In the genomic region with DNA sequence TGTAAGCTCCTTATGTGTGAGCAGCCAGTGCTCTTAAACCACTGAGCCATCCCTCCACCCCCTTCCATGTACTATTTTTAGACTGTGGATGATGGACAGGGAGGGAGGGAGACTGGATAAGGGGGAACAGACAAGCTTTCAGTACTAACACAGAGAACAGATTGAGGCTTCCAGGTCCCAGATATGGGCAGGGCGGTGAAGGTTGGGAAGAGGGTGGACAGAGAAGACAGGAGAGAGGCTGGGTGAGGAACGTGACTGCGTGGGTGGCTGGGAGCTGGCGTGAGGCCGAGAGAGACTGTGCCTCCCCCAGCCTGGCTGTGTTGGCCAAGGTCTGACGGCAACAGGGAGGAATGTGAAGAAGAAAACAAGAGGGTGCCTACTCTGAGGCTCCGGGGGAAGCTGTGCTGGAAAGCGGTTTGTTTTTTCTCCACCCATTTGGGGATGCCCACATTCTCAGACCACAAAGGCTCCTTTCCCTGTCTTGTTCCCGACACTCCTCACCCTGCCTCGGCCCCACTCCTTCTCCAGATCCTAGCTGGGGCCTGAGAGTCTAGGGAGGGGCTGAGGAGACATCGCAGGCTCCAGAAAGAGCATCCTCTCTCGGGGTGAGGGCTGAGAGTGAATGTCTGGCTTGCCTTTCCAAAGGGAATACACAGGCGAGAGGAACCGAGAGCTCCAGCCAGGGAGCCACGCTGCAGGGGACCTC, we compare ENCODE assay signal across 8 mouse cellular contexts. TPM values are rescaled to one million over a fixed set of nuclear protein-coding genes. Genes with fewer than 3 reads are reported as not detected.
A peak's percentile ranks its signal among the peaks of the same experiment; 100 is the strongest.
DNase-seq lines count a peak whose midpoint lies in the region; ATAC-seq and TF ChIP-seq lines count a peak whose summit lies in the region.

No protein-coding gene starts in this region.

- TF ChIP-seq POLR2A in cortical plate, adult 2 months (IDR thresholded peaks at IDR 0.05; ENCODE audit: extremely low read depth, insufficient read depth, low read length): peak; percentile 30; the same call in 1 of the 2 replicates

- no peak overlapping the region for H3K9ac ChIP-seq in kidney, postnatal 0 days (ENCODE audit: low read depth, low read length)
- H3K9ac ChIP-seq in liver, embryonic 13.5 days: no peak overlapping the region

- H3K36me3 ChIP-seq in heart, embryonic 10.5 days: no peaks in the 10 kb centered on the region
- H3K36me3 ChIP-seq in kidney, postnatal 0 days (ENCODE audit: insufficient read depth, low read length): no peaks in the 10 kb centered on the region
- no peaks in the 10 kb centered on the region for H3K36me3 ChIP-seq in liver, embryonic 13.5 days

- TF ChIP-seq CTCF in cortical plate, adult 2 months (IDR thresholded peaks at IDR 0.05; ENCODE audit: extremely low read depth, insufficient read depth, low read length): no peak
- TF ChIP-seq CTCF in kidney, postnatal 0 days (IDR thresholded peaks at IDR 0.05; ENCODE audit: low read depth): no peak

- peaks cover 2% of the 10 kb centered on the region; the same call in 1 of the 2 replicates for H3K4me1 ChIP-seq in cortical plate, adult 2 months (ENCODE audit: control insufficient read depth, insufficient read depth, low read length)
- H3K4me1 ChIP-seq in heart, embryonic 10.5 days: peaks cover 43% of the 10 kb centered on the region
- no peaks in the 10 kb centered on the region for H3K4me1 ChIP-seq in kidney, postnatal 0 days (replicated peaks; ENCODE audit: insufficient read depth, low read length)
- no peaks in the 10 kb centered on the region for H3K4me1 ChIP-seq in liver, embryonic 13.5 days (replicated peaks)

- H3K27me3 ChIP-seq in heart, embryonic 10.5 days (ENCODE audit: insufficient read depth, poor library complexity, severe bottlenecking): peaks cover 2% of the 10 kb centered on the region; the same call in 1 of the 2 replicates
- H3K27me3 ChIP-seq in kidney, postnatal 0 days (ENCODE audit: insufficient read depth, low read length): no peaks in the 10 kb centered on the region
- H3K27me3 ChIP-seq in liver, embryonic 13.5 days: no peaks in the 10 kb centered on the region

- H3K27ac ChIP-seq in cortical plate, adult 2 months (ENCODE audit: insufficient read depth, low read length): peak overlapping the region; percentile 51; the same call in 1 of the 2 replicates
- H3K27ac ChIP-seq in heart, embryonic 10.5 days: peak overlapping the region; percentile 90
- H3K27ac ChIP-seq in kidney, postnatal 0 days: peak overlapping the region; percentile 54; the same call in 1 of the 2 replicates
- peak overlapping the region; percentile 10; the same call in 1 of the 2 replicates for H3K27ac ChIP-seq in liver, embryonic 13.5 days

- peak; percentile 65 for DNase-seq in layer of hippocampus, adult 11-12 months (ENCODE audit: low spot score)
- DNase-seq in layer of hippocampus, adult 9-10 months (ENCODE audit: low spot score): no peak
- peak; percentile 94 for DNase-seq in heart, embryonic 10.5 days (ENCODE audit: low spot score)
- peak; percentile 69 for DNase-seq in kidney, postnatal 0 days (ENCODE audit: low spot score)
- no peak for DNase-seq in liver, embryonic 13.5 days
- DNase-seq in right cerebral cortex, postnatal 36 days (ENCODE audit: low spot score in 2 of 2): peak; percentile 81 to 87
- no peak for DNase-seq in embryo, embryonic 10.5 days (ENCODE audit: low spot score)

- H3K9me3 ChIP-seq in heart, embryonic 10.5 days: no peaks in the 10 kb centered on the region
- H3K9me3 ChIP-seq in kidney, postnatal 0 days (replicated peaks; ENCODE audit: low read length): no peaks in the 10 kb centered on the region
- H3K9me3 ChIP-seq in liver, embryonic 13.5 days (replicated peaks): no peaks in the 10 kb centered on the region

- H3K4me3 ChIP-seq in cortical plate, adult 2 months (ENCODE audit: insufficient read depth, low read length): no peak overlapping the region
- H3K4me3 ChIP-seq in heart, embryonic 10.5 days: peak overlapping the region; percentile 40
- H3K4me3 ChIP-seq in kidney, postnatal 0 days (replicated peaks; ENCODE audit: low read depth, low read length): no peak overlapping the region
- H3K4me3 ChIP-seq in liver, embryonic 13.5 days (replicated peaks): no peak overlapping the region

- H3K4me2 ChIP-seq in kidney, postnatal 0 days (ENCODE audit: low read length): 0 out of 2 replicates have a peak overlapping the region, but pooled peaks have one; percentile 7
- no peak overlapping the region for H3K4me2 ChIP-seq in liver, embryonic 13.5 days

- no peak for ATAC-seq in kidney, postnatal 0 days (replicated peaks; ENCODE audit: low FRiP score, low read depth)
- ATAC-seq in liver, embryonic 13.5 days (ENCODE audit: low read depth): no peak

- 24% methylated on average over 15 of the region's 15 CpGs for WGBS in heart, embryonic 10.5 days
- 32% methylated on average over 15 of the region's 15 CpGs for WGBS in kidney, postnatal 0 days
- WGBS in liver, embryonic 13.5 days (ENCODE audit: insufficient replicate concordance): 40% methylated on average over 15 of the region's 15 CpGs

RNA-seq across cellular contexts. Expression of gene Cdsn, which starts 2.3 kb away (rescaled TPM):
- polyA plus RNA-seq in cortical plate, adult 2 months (2012; rRNA removed): 1.8 and 1.9 TPM in 2 replicates
- polyA plus RNA-seq in heart, embryonic 10.5 days (2016; fragmentation: Nextera tagmentation; extraction: Ambion mirVana): 0.20 and 0.63 TPM in 2 replicates
- polyA plus RNA-seq in kidney, postnatal 0 days (2015; fragmentation: Nextera tagmentation; extraction: Ambion mirVana): 0.13 and 0.18 TPM in 2 replicates
- not detected in 2 replicates for polyA plus RNA-seq in liver, embryonic 13.5 days (2015; fragmentation: Nextera tagmentation; extraction: Ambion mirVana)

RNA-seq across cellular contexts. Expression of gene Psors1c2, which starts 16.6 kb away (rescaled TPM):
- 1.1 and 1.2 TPM in 2 replicates for polyA plus RNA-seq in cortical plate, adult 2 months (2012; rRNA removed)
- 0.81 and 1.1 TPM in 2 replicates for polyA plus RNA-seq in heart, embryonic 10.5 days (2016; fragmentation: Nextera tagmentation; extraction: Ambion mirVana)
- 0.14 and 0.17 TPM in 2 replicates for polyA plus RNA-seq in kidney, postnatal 0 days (2015; fragmentation: Nextera tagmentation; extraction: Ambion mirVana)
- 0.12 and 0.27 TPM in 2 replicates for polyA plus RNA-seq in liver, embryonic 13.5 days (2015; fragmentation: Nextera tagmentation; extraction: Ambion mirVana)

RNA-seq across cellular contexts. Expression of gene 2300002M23Rik, which starts 17.7 kb away (rescaled TPM):
- not detected in 2 replicates for polyA plus RNA-seq in cortical plate, adult 2 months (2012; rRNA removed)
- polyA plus RNA-seq in heart, embryonic 10.5 days (2016; fragmentation: Nextera tagmentation; extraction: Ambion mirVana): not detected in 2 replicates
- polyA plus RNA-seq in kidney, postnatal 0 days (2015; fragmentation: Nextera tagmentation; extraction: Ambion mirVana): not detected in 2 replicates
- polyA plus RNA-seq in liver, embryonic 13.5 days (2015; fragmentation: Nextera tagmentation; extraction: Ambion mirVana): not detected in 2 replicates

RNA-seq across cellular contexts. Expression of gene Cchcr1, which starts 32.7 kb away (rescaled TPM):
- polyA plus RNA-seq in cortical plate, adult 2 months (2012; rRNA removed): 14.2 and 14.5 TPM in 2 replicates
- 17.2 and 17.9 TPM in 2 replicates for polyA plus RNA-seq in heart, embryonic 10.5 days (2016; fragmentation: Nextera tagmentation; extraction: Ambion mirVana)
- polyA plus RNA-seq in kidney, postnatal 0 days (2015; fragmentation: Nextera tagmentation; extraction: Ambion mirVana): 8.2 and 9.1 TPM in 2 replicates
- polyA plus RNA-seq in liver, embryonic 13.5 days (2015; fragmentation: Nextera tagmentation; extraction: Ambion mirVana): 7.5 and 8.8 TPM in 2 replicates

RNA-seq across cellular contexts. Expression of gene Tcf19, which starts 33.0 kb away (rescaled TPM):
- polyA plus RNA-seq in cortical plate, adult 2 months (2012; rRNA removed): 10.3 and 11.9 TPM in 2 replicates
- 43.1 and 43.8 TPM in 2 replicates for polyA plus RNA-seq in heart, embryonic 10.5 days (2016; fragmentation: Nextera tagmentation; extraction: Ambion mirVana)
- polyA plus RNA-seq in kidney, postnatal 0 days (2015; fragmentation: Nextera tagmentation; extraction: Ambion mirVana): 35.5 and 44.5 TPM in 2 replicates
- polyA plus RNA-seq in liver, embryonic 13.5 days (2015; fragmentation: Nextera tagmentation; extraction: Ambion mirVana): 44.3 and 50.4 TPM in 2 replicates

Comparison
In these comparisons a context has a peak if more than half of its experiments do, and no peak if none do; other contexts are left out.
1. DNase-seq: peak in layer of hippocampus, adult 11-12 months (single experiment), heart, embryonic 10.5 days (single experiment), kidney, postnatal 0 days (single experiment) and right cerebral cortex, postnatal 36 days (2 of 2); none in layer of hippocampus, adult 9-10 months (single experiment), liver, embryonic 13.5 days (single experiment) and embryo, embryonic 10.5 days (single experiment).
2. H3K27ac ChIP-seq: peak in every context shown above with its lines; median percentile 90 in heart, embryonic 10.5 days; 54 in kidney, postnatal 0 days; 51 in cortical plate, adult 2 months; 10 in liver, embryonic 13.5 days.